Mouse (Mus musculus) lung, postnatal 14 days (tissue): ENCODE data around the gene Tmtc4.
A peak's percentile ranks its signal among the peaks of the same experiment; 100 is the strongest.

ENCODE experiments used
- DNase-seq: peaks from one replicate; pipeline ENCODE4 v3.0.0; 2021

The Tmtc4 gene

GRCm38 (mm10) chr14:122973091-122973490 is 10.7 kb downstream of the Tmtc4 start:
- no peak for DNase-seq

- no peak for DNase-seq
These were observed 15.8 kb downstream of the Tmtc4 start for GRCm38 (mm10) chr14:122968049-122968448.

- no peak for DNase-seq
These were observed 25.9 kb downstream of the Tmtc4 start for GRCm38 (mm10) chr14:122957941-122958340.

GRCm38 (mm10) chr14:122953331-122953730 is 30.5 kb downstream of the Tmtc4 start:
- peak; percentile 64 for DNase-seq

GRCm38 (mm10) chr14:122952556-122952955 is 31.3 kb downstream of the Tmtc4 start:
- DNase-seq = no peak

GRCm38 (mm10) chr14:122951676-122952445 is 32.0 kb downstream of the Tmtc4 start:
- no peak for DNase-seq

- no peak for DNase-seq
These were observed 32.9 kb downstream of the Tmtc4 start for GRCm38 (mm10) chr14:122950915-122951314.

GRCm38 (mm10) chr14:122943475-122943853 is 40.4 kb downstream of the Tmtc4 start:
- DNase-seq = no peak

GRCm38 (mm10) chr14:122942757-122943474 is 40.9 kb downstream of the Tmtc4 start:
- no peak for DNase-seq

- no peak for DNase-seq
These were observed 47.4 kb downstream of the Tmtc4 start for GRCm38 (mm10) chr14:122936460-122936859.

- no peak for DNase-seq
These were observed 63.8 kb downstream of the Tmtc4 start for GRCm38 (mm10) chr14:122920011-122920410.

- no peak for DNase-seq
These were observed 66.2 kb downstream of the Tmtc4 start for GRCm38 (mm10) chr14:122917676-122918075.

GRCm38 (mm10) chr14:122913657-122914056 is 70.2 kb downstream of the Tmtc4 start, which contains the start of gene Ggact:
Ggact (minus strand) TSS chr14:122913757.
- no peak for DNase-seq

- DNase-seq = peak; percentile 70
These were observed 70.9 kb downstream of the Tmtc4 start for GRCm38 (mm10) chr14:122912812-122913498.

GRCm38 (mm10) chr14:122912137-122912536 is 71.7 kb downstream of the Tmtc4 start:
- no peak for DNase-seq

- DNase-seq = no peak
These were observed 72.6 kb downstream of the Tmtc4 start for GRCm38 (mm10) chr14:122911265-122911664.

GRCm38 (mm10) chr14:122909368-122910091 is 74.3 kb downstream of the Tmtc4 start:
- no peak for DNase-seq

- DNase-seq = no peak
These were observed 75.8 kb downstream of the Tmtc4 start for GRCm38 (mm10) chr14:122908075-122908474.

GRCm38 (mm10) chr14:122905007-122905406 is 78.8 kb downstream of the Tmtc4 start:
- no peak for DNase-seq

GRCm38 (mm10) chr14:122903923-122904351 is 79.9 kb downstream of the Tmtc4 start:
- DNase-seq = peak; percentile 7

- DNase-seq = peak; percentile 80
These were observed 81.0 kb downstream of the Tmtc4 start for GRCm38 (mm10) chr14:122902884-122903283.

- peak; percentile 36 for DNase-seq
These were observed 81.7 kb downstream of the Tmtc4 start for GRCm38 (mm10) chr14:122902136-122902535.

- no peak for DNase-seq
These were observed 82.1 kb downstream of the Tmtc4 start for GRCm38 (mm10) chr14:122901715-122902114.
